Mouse (Mus musculus) E14TG2a.4 (cell line): ENCODE data around the gene Rtl9.

Experiments
- H3K27me3 ChIP-seq: 2 replicates; pipeline ENCODE4 v1.6.1; 2014; ENCODE audit warnings: low read length, control low read depth; ENCODE audit not compliant: insufficient read depth
- H3K36me3 ChIP-seq: 2 replicates; pipeline ENCODE4 v1.6.1; 2014; ENCODE audit warnings: low read length, control low read depth; ENCODE audit not compliant: insufficient read depth
- H3K4me1 ChIP-seq: replicated peaks from 2 replicates; pipeline ENCODE4 v1.6.1; 2014; ENCODE audit warnings: low read depth, low read length, control low read depth
- H3K4me3 ChIP-seq: replicated peaks from 2 replicates; pipeline ENCODE4 v1.5.1; 2014; ENCODE audit warnings: mild to moderate bottlenecking, low read length
- H3K9me3 ChIP-seq: 2 replicates; pipeline ENCODE4 v1.6.1; 2014; ENCODE audit warnings: low read length, control low read depth
- CTCF ChIP-seq: conservative IDR thresholded peaks from 2 replicates; pipeline ENCODE4 v1.5.1; 2014; ENCODE audit warnings: low read length
- NANOG ChIP-seq: IDR thresholded peaks from 2 replicates; pipeline ENCODE4 v1.6.1; 2014; ENCODE audit warnings: borderline replicate concordance, low read length, mixed read lengths
- POU5F1 ChIP-seq: IDR thresholded peaks from 2 replicates; pipeline ENCODE4 v1.6.1; 2014; ENCODE audit warnings: low read length, borderline replicate concordance

The Rtl9 gene

GRCm38 (mm10) chrX:143099044-143099754, at the start of gene Rtl9:
Gene Rtl9 (plus strand): TSS chrX:143099594.
- Histone ChIP-seq H3K27me3 (no peaks in the 10 kb centered on the region), H3K4me3 (no peak within 1 kb of the TSS), H3K4me1 (no peaks in the 10 kb centered on the region), H3K36me3 (no peaks in the 10 kb centered on the region), H3K9me3 (no peaks in the 10 kb centered on the region)
- TF ChIP-seq CTCF (peak; percentile 20; the same call in 1 of the 2 replicates), NANOG (no peak)

GRCm38 (mm10) chrX:143051478-143051877, 47.9 kb upstream of the Rtl9 start:
- Histone ChIP-seq H3K4me1 (peaks cover 5% of the 10 kb centered on the region), H3K9me3 (no peaks in the 10 kb centered on the region), H3K27me3 (no peaks in the 10 kb centered on the region), H3K4me3 (no peak overlapping the region), H3K36me3 (no peaks in the 10 kb centered on the region)
- TF ChIP-seq CTCF (peak; percentile 61), NANOG (no peak)

- no peaks in the 10 kb centered on the region for H3K27me3 ChIP-seq
- no peaks in the 10 kb centered on the region for H3K9me3 ChIP-seq
- no peak overlapping the region for H3K4me3 ChIP-seq
- no peak for TF ChIP-seq NANOG
- TF ChIP-seq POU5F1, result no peak
- no peak for TF ChIP-seq CTCF
- no peaks in the 10 kb centered on the region for H3K36me3 ChIP-seq
- H3K4me1 ChIP-seq, result 0 out of 2 replicates have a peak, but pooled peaks cover under 1% of the 10 kb centered on the region
Measured at GRCm38 (mm10) chrX:143051921-143052320, 47.5 kb upstream of the Rtl9 start.

- Histone ChIP-seq H3K4me1 (peaks cover 7% of the 10 kb centered on the region), H3K36me3 (no peaks in the 10 kb centered on the region), H3K27me3 (0 out of 2 replicates have a peak, but pooled peaks cover 4% of the 10 kb centered on the region), H3K9me3 (no peaks in the 10 kb centered on the region), H3K4me3 (no peak overlapping the region)
- TF ChIP-seq CTCF (peak; percentile 45), POU5F1 (no peak)
Measured at GRCm38 (mm10) chrX:143058829-143059228, 40.6 kb upstream of the Rtl9 start.

GRCm38 (mm10) chrX:143062641-143063355, 36.6 kb upstream of the Rtl9 start:
- H3K4me1 ChIP-seq, result peaks cover 14% of the 10 kb centered on the region
- no peak overlapping the region for H3K4me3 ChIP-seq
- no peaks in the 10 kb centered on the region for H3K9me3 ChIP-seq
- H3K36me3 ChIP-seq, result no peaks in the 10 kb centered on the region
- TF ChIP-seq CTCF, result no peak
- TF ChIP-seq NANOG, result no peak
- TF ChIP-seq POU5F1, result no peak
- 0 out of 2 replicates have a peak, but pooled peaks cover 4% of the 10 kb centered on the region for H3K27me3 ChIP-seq

- no peaks in the 10 kb centered on the region for H3K36me3 ChIP-seq
- TF ChIP-seq POU5F1 (no peak), CTCF (no peak), NANOG (no peak)
- no peaks in the 10 kb centered on the region for H3K9me3 ChIP-seq
- H3K4me1 ChIP-seq, result peaks cover 14% of the 10 kb centered on the region
- H3K4me3 ChIP-seq, result no peak overlapping the region
- 0 out of 2 replicates have a peak, but pooled peaks cover 4% of the 10 kb centered on the region for H3K27me3 ChIP-seq
Measured at GRCm38 (mm10) chrX:143063780-143064179, 35.6 kb upstream of the Rtl9 start.

- TF ChIP-seq POU5F1 (no peak), CTCF (no peak), NANOG (no peak)
- 0 out of 2 replicates have a peak, but pooled peaks cover 4% of the 10 kb centered on the region for H3K27me3 ChIP-seq
- peaks cover 14% of the 10 kb centered on the region for H3K4me1 ChIP-seq
- no peaks in the 10 kb centered on the region for H3K9me3 ChIP-seq
- H3K4me3 ChIP-seq, result no peak overlapping the region
- H3K36me3 ChIP-seq, result no peaks in the 10 kb centered on the region
Measured at GRCm38 (mm10) chrX:143064288-143064687, 35.1 kb upstream of the Rtl9 start.

GRCm38 (mm10) chrX:143066320-143067114, 32.9 kb upstream of the Rtl9 start:
- Histone ChIP-seq H3K27me3 (no peaks in the 10 kb centered on the region), H3K36me3 (no peaks in the 10 kb centered on the region), H3K4me1 (peaks cover 14% of the 10 kb centered on the region), H3K9me3 (no peaks in the 10 kb centered on the region), H3K4me3 (no peak overlapping the region)
- TF ChIP-seq CTCF, result no peak
- TF ChIP-seq NANOG, result no peak
- TF ChIP-seq POU5F1, result no peak
